Mouse (Mus musculus) stomach, embryonic 15.5 days (tissue): ENCODE results near the gene Olfr1155. TPM values are rescaled to one million over a fixed set of nuclear protein-coding genes. Genes with fewer than 3 reads are reported as not detected.

ENCODE experiments used
- ATAC-seq: fragments of 200-750 bp; cut with Nextera tagmentation; 2 replicates; pipeline ENCODE4 v1.8.0; 2017; ENCODE audit warnings: low read depth, moderate number of reproducible peaks, moderate TSS enrichment; ENCODE audit not compliant: insufficient read depth, low FRiP score
- H3K27ac ChIP-seq: fragments of 300-500 bp; sonication (generic); 2 replicates; pipeline ENCODE4 v1.5.1; 2015; ENCODE audit warnings: mild to moderate bottlenecking, inconsistent platforms
- H3K27me3 ChIP-seq: fragments of 300-500 bp; sonication (generic); replicated peaks from 2 replicates; pipeline ENCODE4 v1.6.1; 2015; ENCODE audit warnings: inconsistent platforms
- H3K36me3 ChIP-seq: fragments of 300-500 bp; sonication (generic); 2 replicates; pipeline ENCODE4 v1.6.1; 2015; ENCODE audit warnings: inconsistent platforms
- H3K4me1 ChIP-seq: fragments of 300-500 bp; sonication (generic); 2 replicates; pipeline ENCODE4 v1.6.1; 2015; ENCODE audit warnings: inconsistent platforms
- H3K4me2 ChIP-seq: fragments of 300-500 bp; sonication (generic); 2 replicates; pipeline ENCODE4 v1.6.1; 2015; ENCODE audit warnings: mild to moderate bottlenecking, inconsistent platforms
- H3K4me3 ChIP-seq: fragments of 300-500 bp; sonication (generic); replicated peaks from 2 replicates; pipeline ENCODE4 v1.5.1; 2015; ENCODE audit warnings: inconsistent platforms
- H3K9ac ChIP-seq: fragments of 300-500 bp; sonication (generic); 2 replicates; pipeline ENCODE4 v1.6.1; 2015; ENCODE audit warnings: inconsistent platforms
- H3K9me3 ChIP-seq: fragments of 300-500 bp; sonication (generic); 2 replicates; pipeline ENCODE4 v1.6.1; 2016; ENCODE audit warnings: inconsistent platforms
- WGBS: fragments of 180-500 bp; shearing (Covaris S2); methylation state at CpG from one replicate; pipeline ENCODE4 v1.1.7; 2015; 5-methylcytosine and 5-hydroxymethylcytosine counted together
- polyA plus RNA-seq: library from polyadenylated mRNA; unstranded; fragments of >200 nt; fragmentation: Nextera tagmentation; extraction: Ambion mirVana; gene quantifications from 2 replicates; pipeline ENCODE4 v1.2.1, GENCODE M21; 2015

Gene Olfr1155
- not detected in 2 replicates for polyA plus RNA-seq

DNA sequence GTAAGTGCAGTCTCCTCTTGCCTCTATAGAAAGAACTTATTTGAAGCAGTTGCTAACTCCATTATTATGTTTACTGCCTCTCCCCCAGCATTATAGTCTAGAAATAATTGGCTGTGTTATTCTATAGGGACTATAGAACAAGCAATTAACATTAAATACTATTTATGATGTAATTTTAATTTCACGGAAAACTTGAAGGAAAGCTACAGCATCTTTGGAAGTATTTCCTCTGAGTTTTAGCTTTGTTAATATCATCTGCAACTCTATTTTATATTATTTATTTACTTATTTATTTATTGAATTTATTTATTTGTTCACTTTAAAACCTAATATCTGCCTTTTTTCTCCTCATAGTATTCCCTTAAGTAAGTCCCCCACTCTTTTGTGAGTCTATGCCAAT, at the start of gene Olfr1155:
Gene Olfr1155, minus strand, starts transcription at position 101 of the 400 bp plus-strand sequence.
- ATAC-seq: no peak

DNA sequence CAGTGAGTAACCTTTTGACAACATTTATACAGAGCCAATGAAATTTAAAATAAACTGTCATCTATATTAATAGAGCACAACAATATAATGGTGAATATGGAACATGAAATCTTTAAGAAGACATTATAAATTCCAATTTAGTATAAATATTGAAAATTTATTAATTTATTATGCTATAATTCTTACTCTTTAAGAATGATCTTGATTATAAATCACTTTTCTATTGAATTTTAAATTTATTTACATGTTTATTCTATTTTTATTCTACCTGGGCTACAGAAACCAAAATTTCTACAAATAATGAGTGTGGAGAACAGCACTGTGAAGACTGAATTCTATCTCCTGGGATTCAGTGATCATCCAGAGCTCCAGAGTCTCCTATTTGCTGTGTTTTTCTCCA, 44.9 kb upstream of the Olfr1155 start, which contains the start of gene Olfr1158:
Gene Olfr1158, plus strand, starts transcription at position 301 of the 400 bp plus-strand sequence.
- Histone ChIP-seq H3K9me3 (no peaks in the 10 kb centered on the region), H3K27me3 (no peaks in the 10 kb centered on the region), H3K27ac (no peak within 1 kb of the TSS), H3K4me1 (no peaks in the 10 kb centered on the region), H3K9ac (no peak within 1 kb of the TSS), H3K4me3 (no peak within 1 kb of the TSS), H3K36me3 (no peaks in the 10 kb centered on the region), H3K4me2 (no peak within 1 kb of the TSS)
- ATAC-seq: no peak

More for the DNA sequence above, at the start of gene Olfr1155:
- H3K4me3 ChIP-seq: no peak within 1 kb of the TSS
- no peak within 1 kb of the TSS for H3K9ac ChIP-seq
- WGBS: 93% methylated on average over 1 of the region's 1 CpGs
- no peaks in the 10 kb centered on the region for H3K4me1 ChIP-seq
- H3K4me2 ChIP-seq: no peak within 1 kb of the TSS
- H3K9me3 ChIP-seq: no peaks in the 10 kb centered on the region
- no peak within 1 kb of the TSS for H3K27ac ChIP-seq
- no peaks in the 10 kb centered on the region for H3K36me3 ChIP-seq
- no peaks in the 10 kb centered on the region for H3K27me3 ChIP-seq

DNA sequence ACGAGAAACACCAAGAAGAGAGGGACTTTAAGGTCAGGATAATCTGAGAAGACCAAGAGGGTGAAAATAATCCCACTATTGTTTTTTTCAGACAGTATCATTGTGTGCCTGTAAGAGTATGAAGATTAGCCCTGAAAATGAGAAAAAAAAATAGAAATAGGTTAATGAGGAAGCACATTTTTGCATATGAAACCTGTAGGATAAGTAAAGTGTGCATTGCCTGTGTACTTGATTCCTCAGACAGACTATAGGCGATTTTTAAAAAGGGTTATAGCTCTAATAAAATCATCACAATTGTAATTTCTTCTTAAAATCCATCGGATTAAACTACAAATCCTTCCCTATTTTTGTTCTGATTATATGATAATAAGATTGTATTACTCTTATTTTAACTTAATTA, 29.6 kb upstream of the Olfr1155 start, which contains the start of gene Olfr74:
Gene Olfr74, minus strand, starts transcription at position 101 of the 400 bp plus-strand sequence.
- no peaks in the 10 kb centered on the region for H3K9me3 ChIP-seq
- H3K4me3 ChIP-seq: no peak within 1 kb of the TSS
- H3K9ac ChIP-seq: no peak within 1 kb of the TSS
- H3K27ac ChIP-seq: no peak within 1 kb of the TSS
- ATAC-seq: no peak
- H3K4me2 ChIP-seq: no peak within 1 kb of the TSS
- 71% methylated on average over 3 of the region's 3 CpGs for WGBS
- no peaks in the 10 kb centered on the region for H3K27me3 ChIP-seq
- no peaks in the 10 kb centered on the region for H3K4me1 ChIP-seq
- no peaks in the 10 kb centered on the region for H3K36me3 ChIP-seq

DNA sequence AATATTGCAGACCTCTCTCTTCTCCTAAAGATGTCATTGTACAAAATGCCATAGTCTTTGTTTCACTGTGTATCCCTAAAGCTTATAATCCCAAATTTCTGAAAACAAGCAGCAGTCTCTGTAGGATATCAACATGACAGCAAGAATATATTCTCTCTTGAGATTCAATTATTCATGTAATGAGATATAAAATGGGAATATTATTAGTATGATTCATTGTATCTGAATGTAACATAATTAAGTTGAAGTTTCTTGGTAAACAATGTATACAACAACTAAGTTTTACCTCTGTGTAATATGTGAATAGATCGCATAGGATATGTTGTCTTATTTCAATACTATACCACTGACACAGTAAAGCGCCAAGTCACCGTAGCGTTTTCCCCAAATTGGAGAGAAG, 23.3 kb upstream of the Olfr1155 start, which contains the start of gene Olfr1157:
Gene Olfr1157, minus strand, starts transcription at position 101 of the 400 bp plus-strand sequence.
- Histone ChIP-seq H3K4me1 (no peaks in the 10 kb centered on the region), H3K4me3 (no peak within 1 kb of the TSS), H3K27me3 (no peaks in the 10 kb centered on the region), H3K9ac (no peak within 1 kb of the TSS), H3K36me3 (no peaks in the 10 kb centered on the region), H3K27ac (no peak within 1 kb of the TSS), H3K9me3 (no peaks in the 10 kb centered on the region), H3K4me2 (no peak within 1 kb of the TSS)
- 91% methylated on average over 4 of the region's 4 CpGs for WGBS
- no peak for ATAC-seq

DNA sequence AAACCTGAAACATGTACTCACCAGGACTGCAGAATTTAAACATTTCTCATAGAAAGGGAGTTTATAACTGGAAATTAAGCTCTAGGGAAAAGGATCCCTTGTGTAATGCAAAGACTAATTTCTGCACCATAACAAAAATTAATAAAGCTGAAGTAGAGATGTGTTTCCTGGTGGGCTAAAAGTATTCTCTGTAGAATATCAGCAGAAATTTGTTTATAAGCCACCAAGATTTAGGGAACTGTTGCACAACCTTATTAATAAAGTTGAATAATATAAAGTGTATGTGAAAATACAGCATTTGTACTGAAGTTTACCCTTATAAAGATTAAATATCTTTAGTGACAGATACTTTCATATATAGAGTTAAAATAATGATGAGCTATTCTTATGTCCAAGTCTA, 8.1 kb upstream of the Olfr1155 start, which contains the start of gene Olfr1156:
Gene Olfr1156, minus strand, starts transcription at position 101 of the 400 bp plus-strand sequence.
- no peak for ATAC-seq
- H3K9ac ChIP-seq: no peak within 1 kb of the TSS
- H3K9me3 ChIP-seq: no peaks in the 10 kb centered on the region
- H3K27ac ChIP-seq: no peak within 1 kb of the TSS
- no peaks in the 10 kb centered on the region for H3K4me1 ChIP-seq
- no peak within 1 kb of the TSS for H3K4me3 ChIP-seq
- no peaks in the 10 kb centered on the region for H3K27me3 ChIP-seq
- H3K36me3 ChIP-seq: no peaks in the 10 kb centered on the region
- H3K4me2 ChIP-seq: no peak within 1 kb of the TSS

DNA sequence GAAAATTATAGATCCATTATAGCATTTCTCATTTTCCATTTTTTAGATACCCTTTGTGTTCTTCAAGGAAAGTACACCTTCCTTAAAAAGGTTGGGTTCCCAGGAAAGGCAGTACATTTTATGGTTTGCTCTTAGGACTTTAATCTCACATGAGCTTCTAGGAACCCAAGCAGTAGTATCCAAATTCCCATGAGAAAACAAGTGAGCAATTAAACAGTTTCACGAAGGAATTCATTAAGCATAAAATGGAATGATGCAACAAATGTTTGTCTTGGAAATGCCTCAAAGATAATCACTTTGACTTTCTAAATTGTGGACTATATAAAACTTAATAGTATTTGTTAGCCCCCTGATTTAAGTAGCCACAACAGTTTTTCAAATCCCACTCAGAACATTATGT, 39.9 kb downstream of the Olfr1155 start, which contains the start of gene Olfr1154:
Gene Olfr1154, minus strand, starts transcription at position 101 of the 400 bp plus-strand sequence.
- no peaks in the 10 kb centered on the region for H3K4me1 ChIP-seq
- WGBS: 81% methylated on average over 1 of the region's 1 CpGs
- ATAC-seq: no peak
- no peaks in the 10 kb centered on the region for H3K9me3 ChIP-seq
- H3K4me3 ChIP-seq: no peak within 1 kb of the TSS
- H3K27me3 ChIP-seq: no peaks in the 10 kb centered on the region
- no peaks in the 10 kb centered on the region for H3K36me3 ChIP-seq
- no peak within 1 kb of the TSS for H3K4me2 ChIP-seq
- no peak within 1 kb of the TSS for H3K9ac ChIP-seq
- H3K27ac ChIP-seq: no peak within 1 kb of the TSS

DNA sequence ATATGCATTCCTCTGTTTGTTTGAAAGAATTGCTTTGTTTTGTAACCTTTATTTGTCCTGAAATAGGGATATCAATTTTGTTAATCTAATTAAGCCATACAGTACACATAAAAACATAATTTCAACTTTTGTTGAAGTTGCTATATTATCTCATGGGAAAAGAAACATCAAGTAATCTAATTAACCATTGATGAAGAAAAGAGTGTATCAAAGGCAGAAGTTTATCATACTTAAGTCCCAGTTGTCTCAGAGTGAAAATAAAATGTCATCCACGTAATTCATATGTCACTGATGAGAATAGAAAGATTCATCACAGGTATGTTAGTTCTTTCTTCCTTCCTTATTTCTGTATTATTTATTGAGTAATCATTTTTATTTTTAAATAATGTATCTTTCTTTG, 50.3 kb downstream of the Olfr1155 start, which contains the start of gene Olfr1153:
Gene Olfr1153, plus strand, starts transcription at position 301 of the 400 bp plus-strand sequence.
- Histone ChIP-seq H3K27me3 (no peaks in the 10 kb centered on the region), H3K27ac (no peak within 1 kb of the TSS), H3K9me3 (no peaks in the 10 kb centered on the region), H3K36me3 (no peaks in the 10 kb centered on the region), H3K9ac (no peak within 1 kb of the TSS), H3K4me3 (no peak within 1 kb of the TSS), H3K4me2 (no peak within 1 kb of the TSS), H3K4me1 (no peaks in the 10 kb centered on the region)
- 64% methylated on average over 1 of the region's 1 CpGs for WGBS
- ATAC-seq: no peak

Other genes with a start within 250 kb of the Olfr1155 start
- gene Olfr1137, start 232.0 kb downstream of the Olfr1155 start, polyA plus RNA-seq: not detected in 2 replicates
- not detected in 2 replicates for gene Olfr1138, start 205.2 kb downstream of the Olfr1155 start, polyA plus RNA-seq
- not detected in 2 replicates for gene Olfr1140, start 201.4 kb downstream of the Olfr1155 start, polyA plus RNA-seq
- not detected in 2 replicates for gene Olfr1141, start 191.1 kb downstream of the Olfr1155 start, polyA plus RNA-seq
- not detected in 2 replicates for gene Olfr152, start 165.7 kb downstream of the Olfr1155 start, polyA plus RNA-seq
- not detected in 2 replicates for gene Olfr1143, start 144.5 kb downstream of the Olfr1155 start, polyA plus RNA-seq
- gene Olfr1145, start 135.3 kb downstream of the Olfr1155 start, polyA plus RNA-seq: not detected in 2 replicates
- not detected in 2 replicates for gene Olfr1148, start 114.6 kb downstream of the Olfr1155 start, polyA plus RNA-seq
- gene Olfr1150-ps1, start 101.1 kb downstream of the Olfr1155 start, polyA plus RNA-seq: not detected in 2 replicates
- gene Olfr1151, start 89.3 kb downstream of the Olfr1155 start, polyA plus RNA-seq: not detected in 2 replicates
- gene Olfr1152, start 78.6 kb downstream of the Olfr1155 start, polyA plus RNA-seq: not detected in 2 replicates
- gene Olfr1153, start 50.2 kb downstream of the Olfr1155 start, polyA plus RNA-seq: not detected in 2 replicates
- not detected in 2 replicates for gene Olfr1154, start 40.0 kb downstream of the Olfr1155 start, polyA plus RNA-seq
- not detected in 2 replicates for gene Olfr1156, start 8.0 kb upstream of the Olfr1155 start, polyA plus RNA-seq
- gene Olfr1157, start 23.2 kb upstream of the Olfr1155 start, polyA plus RNA-seq: not detected in 2 replicates
- not detected in 2 replicates for gene Olfr74, start 29.5 kb upstream of the Olfr1155 start, polyA plus RNA-seq
- gene Olfr1158, start 45.0 kb upstream of the Olfr1155 start, polyA plus RNA-seq: not detected in 2 replicates
- not detected in 2 replicates for gene Olfr1160, start 63.1 kb upstream of the Olfr1155 start, polyA plus RNA-seq
- gene Olfr1161, start 77.6 kb upstream of the Olfr1155 start, polyA plus RNA-seq: not detected in 2 replicates
- gene Olfr73, start 92.6 kb upstream of the Olfr1155 start, polyA plus RNA-seq: not detected in 2 replicates
- gene Olfr1162, start 106.0 kb upstream of the Olfr1155 start, polyA plus RNA-seq: not detected in 2 replicates
- gene Olfr1163, start 126.7 kb upstream of the Olfr1155 start, polyA plus RNA-seq: not detected in 2 replicates
- not detected in 2 replicates for gene Olfr1164, start 148.8 kb upstream of the Olfr1155 start, polyA plus RNA-seq
- gene Olfr1166, start 183.1 kb upstream of the Olfr1155 start, polyA plus RNA-seq: not detected in 2 replicates
- not detected in 2 replicates for gene Olfr1167, start 210.1 kb upstream of the Olfr1155 start, polyA plus RNA-seq
- not detected in 2 replicates for gene Olfr1168, start 236.7 kb upstream of the Olfr1155 start, polyA plus RNA-seq